Mouse (Mus musculus) megakaryocyte, embryonic 14.5 days (primary cell): ENCODE measurements around the gene Atp6v0a1. TPM values are rescaled to one million over a fixed set of nuclear protein-coding genes. Genes with fewer than 3 reads are reported as not detected.

Source experiments
- H3K27me3 ChIP-seq: replicated peaks from 2 replicates; pipeline ENCODE3; 2012; ENCODE audit warnings: inconsistent platforms
- H3K36me3 ChIP-seq: replicated peaks from 2 replicates; pipeline ENCODE3; 2012; ENCODE audit warnings: low read length, inconsistent platforms, mixed read lengths
- H3K4me1 ChIP-seq: 2 replicates; pipeline ENCODE4 v1.6.1; 2012; ENCODE audit warnings: inconsistent platforms
- H3K4me3 ChIP-seq: replicated peaks from 2 replicates; pipeline ENCODE3; 2012; ENCODE audit warnings: moderate library complexity, mild to moderate bottlenecking, inconsistent platforms
- H3K9me3 ChIP-seq: 2 replicates; pipeline ENCODE4 v1.6.1; 2012; ENCODE audit warnings: inconsistent platforms
- FLI1 ChIP-seq: IDR thresholded peaks from 2 replicates; pipeline ENCODE4 v1.6.1; 2012; ENCODE audit warnings: low read length, inconsistent platforms, mixed read lengths
- GATA1 ChIP-seq: IDR thresholded peaks from 3 replicates; pipeline ENCODE4 v1.6.1; 2012; ENCODE audit warnings: mixed read lengths, low read length, inconsistent platforms, borderline replicate concordance
- polyA plus RNA-seq: library from polyadenylated mRNA; stranded (reverse); fragments of >175 nt; gene quantifications from 2 replicates; pipeline ENCODE4 v1.2.3, GENCODE M21; 2012; ENCODE audit warnings: low replicate concordance; ENCODE audit not compliant: insufficient read depth

The Atp6v0a1 gene
- polyA plus RNA-seq, 1 experiment, result 90.5 TPM

DNA sequence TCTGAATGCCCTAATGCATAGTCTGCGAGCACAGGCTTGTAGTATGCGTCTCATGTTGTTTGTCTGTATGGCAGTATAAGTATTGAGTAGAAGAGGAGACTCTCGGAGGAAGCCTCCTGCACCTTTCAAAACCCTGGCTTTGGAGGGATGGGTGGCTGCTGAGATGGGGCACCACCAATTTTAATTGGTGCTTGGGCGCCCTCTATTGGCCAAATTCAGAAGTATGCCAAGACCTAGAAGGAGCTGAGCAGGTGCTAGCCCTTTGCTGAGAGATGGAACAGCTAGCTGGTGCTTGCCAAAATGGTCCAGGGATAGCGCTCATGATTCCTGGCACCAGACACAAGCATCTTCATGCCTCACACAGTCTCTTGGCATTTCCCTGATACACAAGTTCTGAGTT is 48.6 kb downstream of the Atp6v0a1 start:
- Histone ChIP-seq H3K36me3 (peaks cover 99% of the 10 kb centered on the region), H3K9me3 (peaks cover 8% of the 10 kb centered on the region), H3K4me3 (no peak overlapping the region), H3K27me3 (no peaks in the 10 kb centered on the region), H3K4me1 (peaks cover 94% of the 10 kb centered on the region)
- TF ChIP-seq GATA1 (no peak), FLI1 (no peak)

DNA sequence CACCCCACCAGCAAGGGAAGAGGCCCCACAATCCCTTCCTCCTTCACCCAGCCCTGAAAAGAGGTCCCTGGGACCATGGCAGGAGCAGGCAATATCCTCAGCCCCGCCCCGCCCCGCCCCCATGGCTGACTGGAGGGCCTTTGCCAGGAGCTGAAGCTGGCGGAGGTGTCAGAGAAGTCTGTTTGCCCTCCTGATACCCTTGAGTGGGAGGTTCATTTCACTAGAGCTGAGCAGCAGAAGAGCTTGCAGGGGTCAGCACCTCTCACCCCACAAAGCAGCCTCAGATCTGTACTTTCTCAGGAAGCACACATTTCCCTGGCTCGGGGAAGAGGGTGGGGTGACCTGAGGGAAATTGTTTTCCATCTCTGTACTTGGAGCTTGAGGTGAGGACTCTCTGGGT is 49.5 kb downstream of the Atp6v0a1 start:
- Histone ChIP-seq H3K4me1 (peaks cover 98% of the 10 kb centered on the region), H3K36me3 (peaks cover 97% of the 10 kb centered on the region), H3K9me3 (no peaks in the 10 kb centered on the region), H3K27me3 (no peaks in the 10 kb centered on the region), H3K4me3 (no peak overlapping the region)
- TF ChIP-seq GATA1 (no peak), FLI1 (no peak)

- TF ChIP-seq FLI1, result no peak
- TF ChIP-seq GATA1, result no peak
- no peaks in the 10 kb centered on the region for H3K27me3 ChIP-seq
- no peaks in the 10 kb centered on the region for H3K9me3 ChIP-seq
- no peak overlapping the region for H3K4me3 ChIP-seq
- peaks cover 99% of the 10 kb centered on the region for H3K4me1 ChIP-seq
- H3K36me3 ChIP-seq, result peaks cover 95% of the 10 kb centered on the region
Measured at GRCm38 (mm10) chr11:101059473-101059872, 50.2 kb downstream of the Atp6v0a1 start.

GRCm38 (mm10) chr11:101060126-101060525 is 50.9 kb downstream of the Atp6v0a1 start:
- Histone ChIP-seq H3K27me3 (no peaks in the 10 kb centered on the region), H3K4me1 (peaks cover 100% of the 10 kb centered on the region), H3K4me3 (peak overlapping the region; percentile 50), H3K36me3 (peaks cover 93% of the 10 kb centered on the region), H3K9me3 (no peaks in the 10 kb centered on the region)
- TF ChIP-seq GATA1 (no peak), FLI1 (no peak)

DNA sequence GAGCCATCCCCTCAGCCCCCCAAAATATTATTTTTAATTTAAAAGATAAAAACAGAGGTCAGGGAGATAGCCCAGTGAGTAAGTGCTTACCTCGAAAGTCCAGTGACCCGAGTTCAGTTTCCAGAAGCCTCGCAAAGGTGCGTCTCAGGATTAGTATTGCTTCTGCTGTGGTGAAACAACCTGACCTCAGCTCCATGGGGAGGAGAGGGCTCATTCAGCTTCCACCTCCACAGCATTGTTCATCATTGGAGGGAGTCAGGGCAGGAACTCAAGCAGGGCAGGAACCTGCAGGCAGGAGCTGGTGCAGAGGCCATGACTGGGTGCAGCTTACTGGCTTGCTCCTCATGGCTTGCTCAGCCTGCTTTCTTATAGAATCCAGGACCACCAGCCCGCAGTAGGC is 51.8 kb downstream of the Atp6v0a1 start:
- TF ChIP-seq GATA1, result no peak
- TF ChIP-seq FLI1, result no peak
- Histone ChIP-seq H3K9me3 (no peaks in the 10 kb centered on the region), H3K4me1 (peaks cover 100% of the 10 kb centered on the region), H3K4me3 (no peak overlapping the region), H3K27me3 (no peaks in the 10 kb centered on the region), H3K36me3 (peaks cover 88% of the 10 kb centered on the region)

- peak overlapping the region; percentile 70 for H3K4me3 ChIP-seq
- H3K9me3 ChIP-seq, result no peaks in the 10 kb centered on the region
- H3K36me3 ChIP-seq, result peaks cover 79% of the 10 kb centered on the region
- TF ChIP-seq GATA1, result no peak
- no peak for TF ChIP-seq FLI1
- peaks cover 100% of the 10 kb centered on the region for H3K4me1 ChIP-seq
- no peaks in the 10 kb centered on the region for H3K27me3 ChIP-seq
Measured at GRCm38 (mm10) chr11:101062165-101062884, 53.1 kb downstream of the Atp6v0a1 start.

- peaks cover 100% of the 10 kb centered on the region for H3K4me1 ChIP-seq
- no peaks in the 10 kb centered on the region for H3K27me3 ChIP-seq
- peak overlapping the region; percentile 87 for H3K4me3 ChIP-seq
- peaks cover 71% of the 10 kb centered on the region for H3K36me3 ChIP-seq
- no peaks in the 10 kb centered on the region for H3K9me3 ChIP-seq
- TF ChIP-seq FLI1 (no peak), GATA1 (no peak)
Measured at GRCm38 (mm10) chr11:101062971-101063675, 53.9 kb downstream of the Atp6v0a1 start.

- Histone ChIP-seq H3K4me3 (peak overlapping the region; percentile 87), H3K27me3 (no peaks in the 10 kb centered on the region), H3K4me1 (peaks cover 98% of the 10 kb centered on the region), H3K9me3 (no peaks in the 10 kb centered on the region), H3K36me3 (peaks cover 65% of the 10 kb centered on the region)
- TF ChIP-seq GATA1, result peak; percentile 91
- peak; percentile 51; the same call in 1 of the 2 replicates for TF ChIP-seq FLI1
Measured at GRCm38 (mm10) chr11:101063676-101064327, 54.5 kb downstream of the Atp6v0a1 start.

GRCm38 (mm10) chr11:101064462-101064861 is 55.2 kb downstream of the Atp6v0a1 start:
- no peaks in the 10 kb centered on the region for H3K27me3 ChIP-seq
- H3K36me3 ChIP-seq, result peaks cover 58% of the 10 kb centered on the region
- H3K4me3 ChIP-seq, result peak overlapping the region; percentile 87
- TF ChIP-seq GATA1 (no peak), FLI1 (no peak)
- H3K9me3 ChIP-seq, result no peaks in the 10 kb centered on the region
- peaks cover 98% of the 10 kb centered on the region for H3K4me1 ChIP-seq

- peak overlapping the region; percentile 53 for H3K4me3 ChIP-seq
- peaks cover 94% of the 10 kb centered on the region for H3K4me1 ChIP-seq
- TF ChIP-seq GATA1 (no peak), FLI1 (no peak)
- no peaks in the 10 kb centered on the region for H3K9me3 ChIP-seq
- peaks cover 53% of the 10 kb centered on the region for H3K36me3 ChIP-seq
- no peaks in the 10 kb centered on the region for H3K27me3 ChIP-seq
Measured at GRCm38 (mm10) chr11:101065002-101065401, 55.8 kb downstream of the Atp6v0a1 start.
